Mouse (Mus musculus): ENCODE measurements at regions not wholly inside any gene's neighbourhood (a gene's known extent, or its start where the extent isn't known, plus 50 kb on each side); places are given as distances from the start of the nearest gene placed in this dataset.

DNA sequence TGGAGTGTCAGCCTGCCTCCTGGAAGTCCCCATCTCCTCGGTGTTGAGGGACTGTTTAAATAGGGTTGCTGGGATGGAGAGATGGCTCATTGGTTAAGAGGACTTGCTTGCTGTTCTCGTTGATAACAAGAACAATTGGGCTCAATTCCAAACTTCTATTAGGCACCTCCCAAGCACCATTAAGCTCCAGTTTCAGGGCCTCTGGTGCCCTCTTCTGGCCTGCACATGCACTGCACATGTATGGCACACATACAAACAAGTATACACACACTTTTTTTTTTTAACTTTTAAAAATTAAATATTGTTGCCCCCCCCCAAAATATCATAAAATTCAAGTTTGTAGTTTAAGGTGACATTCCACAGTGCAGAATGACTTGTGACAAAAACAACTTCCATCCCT lies 162.3 kb downstream of the Bmp7 start:
- H3K27me3 ChIP-seq (ENCODE audit: control insufficient read depth, insufficient read depth, insufficient read length), result no peaks in the 10 kb centered on the region
- H3K4me3 ChIP-seq (ENCODE audit: insufficient read depth, poor library complexity, severe bottlenecking), result no peak overlapping the region
- H3ac ChIP-seq (ENCODE audit: control insufficient read depth, insufficient read length, low read depth), result no peak overlapping the region
- H3K79me2 ChIP-seq (ENCODE audit: control insufficient read depth, insufficient read depth), result no peaks in the 10 kb centered on the region
- H3K79me3 ChIP-seq (ENCODE audit: low read depth), result no peaks in the 10 kb centered on the region
- TF ChIP-seq MYOG (IDR thresholded peaks at IDR 0.05; ENCODE audit: control insufficient read depth, extremely low read depth, insufficient read length) (no peak), CTCF (IDR thresholded peaks at IDR 0.05; ENCODE audit: control insufficient read depth, insufficient read depth, insufficient read length) (no peak), CEBPB (IDR thresholded peaks at IDR 0.05; ENCODE audit: low read depth) (no peak), USF1 (IDR thresholded peaks at IDR 0.05; ENCODE audit: low read depth) (no peak)
- no peaks in the 10 kb centered on the region for H3K36me3 ChIP-seq (ENCODE audit: control insufficient read depth, insufficient read depth)

DNA sequence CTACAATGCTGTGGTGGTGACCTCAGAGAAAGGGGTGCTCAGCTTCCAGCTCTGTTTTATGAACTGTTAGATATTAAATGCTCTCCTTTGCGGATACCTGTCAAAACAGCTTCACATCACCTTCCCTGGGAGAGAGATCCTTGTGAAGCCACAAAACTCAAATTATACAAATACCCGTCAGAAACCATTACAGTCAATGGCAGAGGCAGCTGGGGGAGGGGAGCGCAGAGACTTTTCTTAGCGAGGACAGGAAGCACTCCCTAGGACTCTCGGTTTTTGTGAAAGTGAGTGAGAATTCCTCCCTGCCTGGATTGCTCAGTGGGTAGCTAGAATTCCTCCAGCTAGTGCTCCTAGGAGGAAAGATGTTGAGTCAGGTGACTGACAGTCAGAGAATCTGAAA lies 161.0 kb downstream of the Bmp7 start:
- no peaks in the 10 kb centered on the region for H3K79me2 ChIP-seq (ENCODE audit: control insufficient read depth, insufficient read depth)
- TF ChIP-seq CTCF (IDR thresholded peaks at IDR 0.05; ENCODE audit: control insufficient read depth, insufficient read depth, insufficient read length) (no peak), USF1 (IDR thresholded peaks at IDR 0.05; ENCODE audit: low read depth) (no peak), MAX (IDR thresholded peaks at IDR 0.05) (no peak), CEBPB (IDR thresholded peaks at IDR 0.05; ENCODE audit: low read depth) (no peak), MYOD1 (IDR thresholded peaks at IDR 0.05; ENCODE audit: control insufficient read depth, insufficient read length, low read depth) (no peak), FOSL1 (IDR thresholded peaks at IDR 0.05; ENCODE audit: insufficient read depth, low read length, poor library complexity, severe bottlenecking) (no peak), MYOG (IDR thresholded peaks at IDR 0.05; ENCODE audit: control insufficient read depth, extremely low read depth, insufficient read length) (no peak)

DNA sequence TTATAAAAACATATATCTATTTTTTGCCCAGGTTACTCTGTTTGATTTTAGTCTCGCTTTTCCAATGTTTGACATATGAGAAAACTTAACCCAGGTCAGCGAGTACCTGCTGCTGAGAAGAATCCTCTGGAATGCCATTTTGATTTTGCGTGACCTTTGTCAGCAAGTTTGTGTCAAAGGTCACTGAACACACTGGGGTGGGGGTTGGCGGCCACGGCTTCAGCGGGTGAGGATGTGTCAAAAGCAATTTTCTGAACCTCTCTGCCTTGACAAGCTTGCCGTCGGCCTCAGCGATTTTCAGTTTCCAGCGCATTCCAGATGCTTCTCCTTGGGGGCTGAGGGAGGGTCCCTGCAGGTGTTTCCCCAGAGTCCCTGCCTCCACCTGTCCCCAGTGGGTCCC lies 157.4 kb downstream of the Bmp7 start:
- no peak overlapping the region for H3K4me3 ChIP-seq (ENCODE audit: insufficient read depth, poor library complexity, severe bottlenecking)
- no peaks in the 10 kb centered on the region for H3K79me2 ChIP-seq (ENCODE audit: control insufficient read depth, insufficient read depth)
- no peak overlapping the region for H3ac ChIP-seq (ENCODE audit: control insufficient read depth, insufficient read length, low read depth)
- H3K79me3 ChIP-seq (ENCODE audit: low read depth), result no peaks in the 10 kb centered on the region
- no peaks in the 10 kb centered on the region for H3K36me3 ChIP-seq (ENCODE audit: control insufficient read depth, insufficient read depth)
- no peaks in the 10 kb centered on the region for H3K27me3 ChIP-seq (ENCODE audit: control insufficient read depth, insufficient read depth, insufficient read length)
- TF ChIP-seq MYOG (IDR thresholded peaks at IDR 0.05; ENCODE audit: control insufficient read depth, extremely low read depth, insufficient read length), result no peak
- TF ChIP-seq CEBPB (IDR thresholded peaks at IDR 0.05; ENCODE audit: low read depth), result no peak
- no peak for TF ChIP-seq MYOD1 (IDR thresholded peaks at IDR 0.05; ENCODE audit: control insufficient read depth, insufficient read length, low read depth)
- no peak for TF ChIP-seq CTCF (IDR thresholded peaks at IDR 0.05; ENCODE audit: control insufficient read depth, insufficient read depth, insufficient read length)
- no peak for TF ChIP-seq USF1 (IDR thresholded peaks at IDR 0.05; ENCODE audit: low read depth)
- no peak for TF ChIP-seq FOSL1 (IDR thresholded peaks at IDR 0.05; ENCODE audit: insufficient read depth, low read length, poor library complexity, severe bottlenecking)
- TF ChIP-seq MAX (IDR thresholded peaks at IDR 0.05), result no peak

More for the DNA sequence above, 161.0 kb downstream of the Bmp7 start:
- Histone ChIP-seq H3K79me3 (ENCODE audit: low read depth) (no peaks in the 10 kb centered on the region), H3K27me3 (ENCODE audit: control insufficient read depth, insufficient read depth, insufficient read length) (no peaks in the 10 kb centered on the region), H3ac (ENCODE audit: control insufficient read depth, insufficient read length, low read depth) (no peak overlapping the region), H3K36me3 (ENCODE audit: control insufficient read depth, insufficient read depth) (no peaks in the 10 kb centered on the region), H3K4me3 (ENCODE audit: insufficient read depth, poor library complexity, severe bottlenecking) (no peak overlapping the region)

DNA sequence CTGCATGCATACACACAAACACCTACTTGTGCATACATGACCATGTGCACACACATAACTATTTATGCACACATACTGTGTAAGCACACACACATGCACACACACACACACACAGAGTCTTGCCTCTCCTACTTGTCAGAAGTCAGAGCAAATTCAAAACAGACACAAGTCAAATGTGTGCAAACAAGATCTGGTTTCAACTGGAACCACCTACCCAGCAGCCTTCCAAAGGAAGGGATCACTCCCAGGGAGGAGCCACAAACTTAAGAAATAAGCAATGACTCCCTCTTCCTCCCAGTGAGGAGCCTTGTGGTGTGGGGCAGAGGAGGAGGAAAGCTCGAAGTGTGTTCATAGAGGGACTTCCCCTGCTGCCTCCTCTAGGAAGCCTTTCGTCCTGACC lies 153.8 kb downstream of the Bmp7 start:
- Histone ChIP-seq H3K36me3 (ENCODE audit: control insufficient read depth, insufficient read depth) (no peaks in the 10 kb centered on the region), H3K4me3 (ENCODE audit: insufficient read depth, poor library complexity, severe bottlenecking) (no peak overlapping the region), H3ac (ENCODE audit: control insufficient read depth, insufficient read length, low read depth) (no peak overlapping the region), H3K79me2 (ENCODE audit: control insufficient read depth, insufficient read depth) (no peaks in the 10 kb centered on the region), H3K27me3 (ENCODE audit: control insufficient read depth, insufficient read depth, insufficient read length) (peaks cover 7% of the 10 kb centered on the region), H3K79me3 (ENCODE audit: low read depth) (no peaks in the 10 kb centered on the region)
- TF ChIP-seq MYOD1 (IDR thresholded peaks at IDR 0.05; ENCODE audit: control insufficient read depth, insufficient read length, low read depth) (no peak), CTCF (IDR thresholded peaks at IDR 0.05; ENCODE audit: control insufficient read depth, insufficient read depth, insufficient read length) (no peak), CEBPB (IDR thresholded peaks at IDR 0.05; ENCODE audit: low read depth) (no peak), MYOG (IDR thresholded peaks at IDR 0.05; ENCODE audit: control insufficient read depth, extremely low read depth, insufficient read length) (no peak), USF1 (IDR thresholded peaks at IDR 0.05; ENCODE audit: low read depth) (no peak), MAX (IDR thresholded peaks at IDR 0.05) (no peak), FOSL1 (IDR thresholded peaks at IDR 0.05; ENCODE audit: insufficient read depth, low read length, poor library complexity, severe bottlenecking) (no peak)

DNA sequence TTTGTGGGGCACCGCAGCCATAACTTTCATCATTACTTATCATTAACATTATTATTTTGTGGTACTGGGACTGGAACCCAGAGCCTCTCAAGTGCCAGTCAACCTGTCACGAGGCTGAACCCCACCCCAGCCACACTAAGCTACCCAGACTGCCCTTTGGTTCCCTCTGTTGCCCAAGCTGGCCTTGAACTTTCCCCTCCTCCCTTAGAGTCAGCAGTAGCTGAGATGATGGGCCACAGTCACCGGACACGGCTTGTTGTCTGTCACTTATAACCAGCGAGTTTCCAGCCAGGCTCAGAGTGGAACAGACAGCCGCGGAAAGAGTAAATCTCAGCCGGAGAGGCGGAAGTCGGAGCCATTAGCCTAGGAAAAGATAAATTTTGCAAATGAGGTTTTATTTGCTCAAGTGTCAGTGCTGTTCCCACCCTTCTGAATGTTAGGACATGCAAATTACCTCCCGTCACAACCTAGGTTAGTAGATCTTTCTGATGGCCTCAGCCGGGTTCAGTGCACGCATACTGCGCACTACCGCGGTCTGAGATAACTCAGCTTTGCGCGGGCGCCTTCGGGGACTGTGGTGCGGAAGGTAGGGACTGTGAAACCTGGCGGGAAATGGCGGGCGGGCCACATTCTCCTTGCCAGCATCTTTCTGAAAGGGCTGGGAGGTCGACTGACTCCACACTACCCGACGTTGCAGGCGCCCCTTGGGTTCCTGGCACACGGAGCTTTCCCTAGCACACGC lies 152.7 kb downstream of the Bmp7 start:
- H3K79me2 ChIP-seq (ENCODE audit: control insufficient read depth, insufficient read depth), result no peaks in the 10 kb centered on the region
- H3K4me3 ChIP-seq (ENCODE audit: insufficient read depth, poor library complexity, severe bottlenecking), result no peak overlapping the region
- H3ac ChIP-seq (ENCODE audit: control insufficient read depth, insufficient read length, low read depth), result no peak overlapping the region
- TF ChIP-seq USF1 (IDR thresholded peaks at IDR 0.05; ENCODE audit: low read depth) (no peak), MYOG (IDR thresholded peaks at IDR 0.05; ENCODE audit: control insufficient read depth, extremely low read depth, insufficient read length) (no peak), MYOD1 (IDR thresholded peaks at IDR 0.05; ENCODE audit: control insufficient read depth, insufficient read length, low read depth) (no peak), MAX (IDR thresholded peaks at IDR 0.05) (no peak), CEBPB (IDR thresholded peaks at IDR 0.05; ENCODE audit: low read depth) (no peak), FOSL1 (IDR thresholded peaks at IDR 0.05; ENCODE audit: insufficient read depth, low read length, poor library complexity, severe bottlenecking) (no peak), CTCF (IDR thresholded peaks at IDR 0.05; ENCODE audit: control insufficient read depth, insufficient read depth, insufficient read length) (no peak)
- no peaks in the 10 kb centered on the region for H3K36me3 ChIP-seq (ENCODE audit: control insufficient read depth, insufficient read depth)
- H3K27me3 ChIP-seq (ENCODE audit: control insufficient read depth, insufficient read depth, insufficient read length), result peaks cover 7% of the 10 kb centered on the region
- H3K79me3 ChIP-seq (ENCODE audit: low read depth), result no peaks in the 10 kb centered on the region

All from C2C12 (cell line).